Mouse (Mus musculus): Measurements from ENCODE around the gene Dock10. TPM values are rescaled to one million over a fixed set of nuclear protein-coding genes. Genes with fewer than 3 reads are reported as not detected.
A peak's percentile ranks its signal among the peaks of the same experiment; 100 is the strongest.

Gene Dock10
- polyA plus RNA-seq (2016; fragmentation: Nextera tagmentation; extraction: Ambion mirVana) = 3.8 and 5.2 TPM in 2 replicates

GRCm38 (mm10) chr1:80757977-80758797 is at the start of gene Dock10:
Gene Dock10, minus strand, starts transcription at chr1:80758527.
- under 1% methylated on average over 77 of the region's 82 CpGs for WGBS
- Histone ChIP-seq H3K9me3 (no peaks in the 10 kb centered on the region), H3K27ac (no peak within 1 kb of the TSS), H3K4me2 (replicated peaks) (peak within 1 kb of the TSS; percentile 96), H3K4me3 (peak within 1 kb of the TSS; percentile 70), H3K9ac (peak within 1 kb of the TSS; percentile 60), H3K36me3 (no peaks in the 10 kb centered on the region), H3K4me1 (peaks cover 14% of the 10 kb centered on the region), H3K27me3 (replicated peaks) (peaks cover 9% of the 10 kb centered on the region; the same call in 1 of the 2 replicates)
- peak; percentile 81 for ATAC-seq (ENCODE audit: low FRiP score, low read depth)

DNA sequence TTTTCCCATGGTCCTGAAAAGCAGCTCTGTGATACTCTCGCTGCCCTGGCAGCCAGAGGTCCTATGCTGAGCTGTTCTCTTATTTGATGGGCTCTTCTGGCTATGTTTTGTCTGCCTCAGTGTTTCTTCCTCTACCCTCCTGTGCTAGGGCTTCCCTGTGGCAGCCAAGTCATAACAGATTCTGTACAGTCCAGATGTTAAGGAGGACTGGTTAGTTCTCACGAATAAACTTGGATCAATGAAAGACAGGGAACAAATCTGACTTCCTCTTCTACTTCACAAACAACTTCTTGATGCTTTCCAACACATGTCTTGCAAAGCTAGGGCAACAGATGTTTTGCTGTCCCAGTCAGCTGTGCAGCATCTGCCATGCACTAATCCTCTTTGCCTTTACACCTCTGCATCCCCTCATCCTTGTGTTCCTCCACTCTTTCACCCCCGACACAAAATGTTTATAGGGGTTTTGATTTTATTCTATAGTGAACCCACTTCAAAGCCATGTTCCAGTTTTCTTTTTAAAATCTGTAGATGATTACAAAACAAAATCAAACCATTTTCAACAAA is 48.6 kb upstream of the Dock10 start:
- H3K36me3 ChIP-seq = no peaks in the 10 kb centered on the region
- H3K9me3 ChIP-seq = no peaks in the 10 kb centered on the region
- no peak overlapping the region for H3K9ac ChIP-seq
- no peak overlapping the region for H3K27ac ChIP-seq
- no peak overlapping the region for H3K4me2 ChIP-seq (replicated peaks)
- WGBS = 80% methylated on average over 3 of the region's 3 CpGs
- no peaks in the 10 kb centered on the region for H3K4me1 ChIP-seq
- H3K27me3 ChIP-seq (replicated peaks) = no peaks in the 10 kb centered on the region
- no peak for ATAC-seq (ENCODE audit: low FRiP score, low read depth)
- no peak overlapping the region for H3K4me3 ChIP-seq

DNA sequence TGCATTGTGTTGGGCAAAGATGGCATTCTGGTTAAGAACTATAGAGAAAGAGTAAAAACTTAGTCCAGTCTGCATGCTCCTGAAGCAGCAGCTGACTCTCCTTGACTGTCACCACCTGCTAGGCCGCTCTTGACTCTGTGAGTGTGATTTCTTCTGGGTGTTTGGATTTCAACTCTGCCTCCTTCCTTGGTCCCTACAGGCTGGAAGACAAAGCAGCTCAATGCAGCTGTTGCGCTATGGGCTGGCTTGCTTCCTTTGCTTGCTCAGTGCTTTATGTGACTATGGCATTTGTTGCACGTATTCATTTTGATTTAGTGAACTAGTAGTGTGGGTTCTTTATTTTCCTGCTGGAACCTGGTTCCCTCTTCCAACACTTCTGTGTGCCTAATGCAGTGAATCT is 43.7 kb upstream of the Dock10 start:
- H3K4me2 ChIP-seq (replicated peaks) = no peak overlapping the region
- H3K4me1 ChIP-seq = no peaks in the 10 kb centered on the region
- ATAC-seq (ENCODE audit: low FRiP score, low read depth) = no peak
- no peak overlapping the region for H3K9ac ChIP-seq
- WGBS = 72% methylated on average over 3 of the region's 3 CpGs
- no peaks in the 10 kb centered on the region for H3K9me3 ChIP-seq
- no peaks in the 10 kb centered on the region for H3K27me3 ChIP-seq (replicated peaks)
- no peak overlapping the region for H3K27ac ChIP-seq
- H3K36me3 ChIP-seq = no peaks in the 10 kb centered on the region
- no peak overlapping the region for H3K4me3 ChIP-seq

GRCm38 (mm10) chr1:80785066-80785779 is 26.9 kb upstream of the Dock10 start:
- H3K9me3 ChIP-seq = no peaks in the 10 kb centered on the region
- no peak overlapping the region for H3K9ac ChIP-seq
- H3K4me2 ChIP-seq (replicated peaks) = no peak overlapping the region
- no peak overlapping the region for H3K27ac ChIP-seq
- WGBS = 89% methylated on average over 2 of the region's 2 CpGs
- no peak overlapping the region for H3K4me3 ChIP-seq
- no peaks in the 10 kb centered on the region for H3K27me3 ChIP-seq (replicated peaks)
- H3K36me3 ChIP-seq = no peaks in the 10 kb centered on the region
- H3K4me1 ChIP-seq = no peaks in the 10 kb centered on the region
- no peak for ATAC-seq (ENCODE audit: low FRiP score, low read depth)

DNA sequence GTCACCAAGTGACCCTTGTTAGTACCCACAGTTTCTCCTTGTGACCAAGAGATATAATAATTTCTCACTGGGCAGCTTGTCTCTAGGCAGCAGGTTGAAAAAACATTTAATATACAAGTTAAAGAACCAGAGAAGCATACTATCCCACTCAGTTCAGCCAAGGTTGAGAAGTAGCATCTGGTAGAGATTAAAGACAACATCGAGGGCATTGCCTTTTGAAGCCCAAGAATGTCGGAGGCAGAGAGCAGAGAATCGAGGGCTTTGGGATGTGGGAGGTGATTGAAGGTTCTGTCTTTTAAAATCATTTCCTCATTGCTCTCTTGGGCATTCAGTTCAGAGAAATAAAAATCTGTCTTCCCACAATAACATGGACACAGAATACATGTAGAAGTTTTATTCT is 25.8 kb upstream of the Dock10 start:
- H3K36me3 ChIP-seq = no peaks in the 10 kb centered on the region
- WGBS = 77% methylated on average over 3 of the region's 3 CpGs
- no peak overlapping the region for H3K4me2 ChIP-seq (replicated peaks)
- H3K27ac ChIP-seq = no peak overlapping the region
- H3K9ac ChIP-seq = no peak overlapping the region
- no peak overlapping the region for H3K4me3 ChIP-seq
- no peaks in the 10 kb centered on the region for H3K4me1 ChIP-seq
- H3K27me3 ChIP-seq (replicated peaks) = no peaks in the 10 kb centered on the region
- H3K9me3 ChIP-seq = no peaks in the 10 kb centered on the region
- ATAC-seq (ENCODE audit: low FRiP score, low read depth) = no peak

GRCm38 (mm10) chr1:80765504-80765903 is 7.2 kb upstream of the Dock10 start:
- no peaks in the 10 kb centered on the region for H3K9me3 ChIP-seq
- H3K4me2 ChIP-seq (replicated peaks) = no peak overlapping the region
- no peak overlapping the region for H3K4me3 ChIP-seq
- H3K9ac ChIP-seq = no peak overlapping the region
- no peak overlapping the region for H3K27ac ChIP-seq
- H3K27me3 ChIP-seq (replicated peaks) = no peaks in the 10 kb centered on the region
- WGBS = 92% methylated on average over 2 of the region's 2 CpGs
- ATAC-seq (ENCODE audit: low FRiP score, low read depth) = no peak
- no peaks in the 10 kb centered on the region for H3K36me3 ChIP-seq
- H3K4me1 ChIP-seq = no peaks in the 10 kb centered on the region

DNA sequence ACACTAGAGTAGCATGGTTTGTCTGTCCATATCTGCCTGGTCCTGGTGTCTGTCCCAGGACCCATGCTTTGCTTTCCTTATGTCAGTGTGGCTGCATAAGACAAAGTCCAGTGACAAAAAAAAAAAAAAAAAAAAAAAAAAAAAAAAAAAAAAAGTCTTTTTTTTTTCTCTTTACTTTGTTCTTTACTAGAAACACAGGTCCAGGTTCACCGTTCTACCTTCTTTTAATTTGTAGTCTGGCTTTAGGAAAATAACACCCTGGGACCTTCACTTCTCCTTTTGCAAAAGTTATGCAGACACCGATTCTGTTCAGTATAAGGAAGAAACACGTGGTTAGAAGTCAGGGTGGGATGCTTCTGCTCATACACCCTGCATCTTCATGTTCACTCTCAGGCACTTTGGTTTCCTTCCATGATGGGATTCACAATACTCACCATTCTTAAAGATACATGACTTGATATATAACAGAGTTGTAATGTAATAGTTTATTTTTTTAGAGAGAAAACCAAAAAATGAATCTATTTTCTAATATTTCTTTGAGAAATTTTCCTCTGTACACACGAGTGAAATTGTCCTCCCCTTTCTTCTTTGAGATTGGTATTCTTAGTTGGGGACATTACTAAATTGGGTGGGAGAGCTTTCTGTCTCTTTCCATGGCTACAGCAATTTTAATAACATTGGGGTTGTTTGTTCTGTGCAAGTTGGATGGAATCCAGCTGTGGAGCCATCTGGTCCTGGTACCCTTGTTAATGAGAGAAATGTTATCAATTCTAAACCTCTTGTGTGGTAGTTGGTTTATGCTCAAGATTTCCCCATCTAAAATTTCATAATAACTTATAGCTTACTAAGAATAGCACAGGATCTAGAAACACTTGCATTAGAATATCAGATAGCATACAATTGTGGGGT is 5.0 kb upstream of the Dock10 start:
- H3K4me1 ChIP-seq = 0 out of 2 replicates have a peak, but pooled peaks cover 4% of the 10 kb centered on the region
- H3K36me3 ChIP-seq = no peaks in the 10 kb centered on the region
- H3K27ac ChIP-seq = no peak overlapping the region
- no peak overlapping the region for H3K9ac ChIP-seq
- H3K4me2 ChIP-seq (replicated peaks) = no peak overlapping the region
- no peaks in the 10 kb centered on the region for H3K9me3 ChIP-seq
- H3K27me3 ChIP-seq (replicated peaks) = peaks cover 9% of the 10 kb centered on the region; the same call in 1 of the 2 replicates
- WGBS = 78% methylated on average over 4 of the region's 4 CpGs
- no peak for ATAC-seq (ENCODE audit: low FRiP score, low read depth)
- H3K4me3 ChIP-seq = no peak overlapping the region

DNA sequence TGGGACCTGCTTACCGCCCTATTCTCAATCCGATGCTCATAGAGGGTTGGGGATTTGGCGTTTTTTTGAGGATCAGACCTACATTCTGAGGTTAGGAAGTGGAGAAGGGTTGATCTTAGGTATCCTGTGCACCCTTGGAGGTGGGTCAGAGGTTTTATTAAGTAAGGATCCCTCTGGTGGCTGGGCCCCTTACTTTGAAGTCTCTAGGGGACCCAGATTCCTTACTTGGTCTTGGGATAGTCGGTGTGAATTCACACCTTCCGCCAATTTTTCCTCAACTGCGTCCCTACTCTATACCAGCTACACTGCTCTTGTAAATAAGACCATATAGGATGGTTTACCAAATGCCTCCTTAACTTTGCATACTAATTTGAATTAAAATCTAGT is 464 bp upstream of the Dock10 start:
- Histone ChIP-seq H3K27ac (no peak overlapping the region), H3K27me3 (replicated peaks) (peaks cover 9% of the 10 kb centered on the region; the same call in 1 of the 2 replicates), H3K9me3 (no peaks in the 10 kb centered on the region), H3K9ac (peak overlapping the region; percentile 60), H3K4me1 (peaks cover 14% of the 10 kb centered on the region), H3K4me2 (replicated peaks) (peak overlapping the region; percentile 96), H3K4me3 (peak overlapping the region; percentile 70), H3K36me3 (no peaks in the 10 kb centered on the region)
- no peak; the same call in 1 of the 2 replicates for ATAC-seq (ENCODE audit: low FRiP score, low read depth)
- 8% methylated on average over 6 of the region's 6 CpGs for WGBS

DNA sequence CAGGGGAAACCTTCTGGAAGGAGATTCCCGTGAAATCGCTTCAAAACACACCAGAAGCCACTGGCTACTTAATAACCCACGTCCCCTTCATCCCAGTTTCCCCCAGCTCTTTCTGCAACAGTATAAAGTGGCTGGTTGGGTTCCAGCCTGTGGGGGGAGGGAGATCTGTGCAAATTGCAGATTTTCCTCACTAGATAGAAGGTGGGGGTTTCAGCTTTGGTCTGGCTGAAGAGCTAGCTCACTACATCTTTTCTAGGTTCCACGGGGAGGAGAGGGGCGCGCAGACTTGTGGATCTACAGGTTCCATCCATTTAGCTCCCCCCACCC is 714 bp downstream of the Dock10 start:
- Histone ChIP-seq H3K4me3 (peak overlapping the region; percentile 70), H3K4me2 (replicated peaks) (peak overlapping the region; percentile 96), H3K9ac (no peak overlapping the region), H3K27ac (no peak overlapping the region), H3K4me1 (peaks cover 14% of the 10 kb centered on the region), H3K36me3 (no peaks in the 10 kb centered on the region), H3K9me3 (no peaks in the 10 kb centered on the region), H3K27me3 (replicated peaks) (peaks cover 9% of the 10 kb centered on the region; the same call in 1 of the 2 replicates)
- 0% methylated on average over 6 of the region's 6 CpGs for WGBS
- no peak; the same call in 1 of the 2 replicates for ATAC-seq (ENCODE audit: low FRiP score, low read depth)

DNA sequence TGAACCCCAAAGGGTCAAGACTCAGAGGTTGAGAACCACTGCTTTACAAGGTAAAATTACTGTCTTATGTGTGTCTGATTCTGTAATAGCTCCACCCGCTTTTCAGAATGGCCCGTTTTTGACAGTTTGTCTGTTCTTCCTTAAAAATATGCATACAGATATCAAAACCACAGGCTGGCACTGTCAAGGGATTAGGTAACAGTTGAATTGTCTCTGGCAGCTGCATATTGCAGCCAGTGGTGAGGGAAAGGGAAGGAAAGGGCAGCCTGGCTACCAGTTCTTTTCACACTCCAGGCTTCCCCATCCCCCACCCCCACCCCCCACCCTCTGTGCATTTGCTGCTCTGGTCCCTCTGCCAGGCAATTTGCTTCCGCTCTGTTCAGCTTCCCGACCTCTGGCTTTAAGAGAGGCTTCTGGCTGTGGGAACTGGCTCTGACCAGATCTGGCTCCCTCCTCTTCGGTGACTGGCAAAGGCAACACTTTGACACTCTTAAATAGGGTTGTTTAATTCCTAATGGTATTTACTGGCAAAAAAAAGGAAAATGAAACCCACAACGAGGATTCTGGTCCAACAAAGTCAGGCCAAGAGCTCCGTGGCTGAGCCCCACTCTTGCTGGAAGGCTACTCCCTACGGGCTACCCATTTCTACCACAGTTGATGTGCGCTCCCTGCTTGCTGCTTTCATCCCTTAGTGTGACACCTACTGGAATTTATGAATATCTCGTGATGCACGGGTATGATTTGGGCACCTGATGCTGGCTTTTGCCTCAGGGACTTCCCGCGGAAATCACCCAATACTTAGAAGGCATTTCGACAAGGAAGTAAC is 1.3 kb downstream of the Dock10 start:
- H3K27ac ChIP-seq = no peak overlapping the region
- peaks cover 14% of the 10 kb centered on the region for H3K4me1 ChIP-seq
- no peaks in the 10 kb centered on the region for H3K36me3 ChIP-seq
- WGBS = 9% methylated on average over 14 of the region's 14 CpGs
- no peaks in the 10 kb centered on the region for H3K9me3 ChIP-seq
- H3K4me2 ChIP-seq (replicated peaks) = peak overlapping the region; percentile 96
- peak; percentile 46; the same call in 1 of the 2 replicates for ATAC-seq (ENCODE audit: low FRiP score, low read depth)
- H3K27me3 ChIP-seq (replicated peaks) = peaks cover 9% of the 10 kb centered on the region; the same call in 1 of the 2 replicates
- peak overlapping the region; percentile 70 for H3K4me3 ChIP-seq
- no peak overlapping the region for H3K9ac ChIP-seq

- Histone ChIP-seq H3K9ac (no peak overlapping the region), H3K4me2 (replicated peaks) (no peak overlapping the region), H3K27me3 (replicated peaks) (peaks cover 9% of the 10 kb centered on the region; the same call in 1 of the 2 replicates), H3K27ac (no peak overlapping the region), H3K4me3 (no peak overlapping the region), H3K4me1 (peaks cover 14% of the 10 kb centered on the region), H3K36me3 (no peaks in the 10 kb centered on the region), H3K9me3 (no peaks in the 10 kb centered on the region)
- ATAC-seq (ENCODE audit: low FRiP score, low read depth) = no peak
- WGBS = 56% methylated on average over 2 of the region's 2 CpGs
Measured at GRCm38 (mm10) chr1:80756060-80756439, 2.3 kb downstream of the Dock10 start.

All from neural tube, embryonic 12.5 days (tissue).